Mouse (Mus musculus) heart, postnatal 10 days (tissue): Measurements from ENCODE around the gene Fhad1. TPM values are rescaled to one million over a fixed set of nuclear protein-coding genes. Genes with fewer than 3 reads are reported as not detected.

ENCODE experiments used
- total RNA-seq, 2 experiments: library from RNA; stranded (reverse); gene quantifications; 2 replicates each; pipeline ENCODE4 v1.2.3; 2021

Gene Fhad1
- total RNA-seq, 2 experiments from 2014 or later = 1.2 TPM; not detected in 1

Other genes with a start within 250 kb of the Fhad1 start
- gene Dnajc16, start 224.2 kb downstream of the Fhad1 start, total RNA-seq = 10 to 100 TPM; 17.6 to 18.0 TPM
- gene Casp9, start 221.5 kb downstream of the Fhad1 start, total RNA-seq = 10 to 100 TPM; 10.5 to 12.4 TPM
- under 1 TPM in 1 of 2 experiments, not detected in 1; 0.87 TPM for gene Cela2a, start 188.9 kb downstream of the Fhad1 start, total RNA-seq
- not detected for gene Ctrc, start 168.7 kb downstream of the Fhad1 start, total RNA-seq
- gene Efhd2, start 140.2 kb downstream of the Fhad1 start, total RNA-seq = 10 to 100 TPM; 30.4 to 36.7 TPM
- gene Tmem51, start 69.2 kb upstream of the Fhad1 start, total RNA-seq = 10 to 100 TPM; 23.2 to 26.9 TPM
- gene Kazn, start 224.3 kb upstream of the Fhad1 start, total RNA-seq = 1 to 10 TPM; 7.3 to 9.1 TPM